Mouse (Mus musculus) embryo, embryonic 11.5 days (tissue): ENCODE data around the gene Erich2.
"Not testable (repeated sequence)": the region's sequence is repeated elsewhere in the genome, so short reads cannot be mapped to it uniquely, and the experiment has no call there.

ENCODE experiments used
- DNase-seq: peaks from one replicate; pipeline ENCODE4 v3.0.0-alpha.2; 2012; ENCODE audit warnings: low read depth, low spot score

The Erich2 gene

DNA sequence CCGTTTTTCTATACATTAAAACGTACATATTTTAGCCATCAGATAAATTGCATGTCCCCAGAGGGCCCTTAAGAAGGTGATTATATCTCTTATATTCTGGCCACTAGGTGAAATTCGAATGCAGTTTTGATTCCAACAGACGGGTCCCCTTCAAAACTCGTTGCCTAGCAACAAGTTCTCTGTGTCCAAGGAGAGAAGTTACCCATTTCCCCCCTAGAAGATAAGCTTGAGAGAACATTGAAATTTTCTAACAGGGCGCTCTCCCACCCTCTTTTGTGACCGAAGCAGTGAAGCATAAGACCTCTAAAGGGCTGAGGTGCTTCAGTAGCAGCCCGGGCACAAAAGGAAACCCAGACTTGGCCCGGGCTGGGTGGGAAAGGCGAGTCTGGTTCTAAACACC, at the start of gene Erich2:
Gene Erich2, plus strand, starts transcription at position 324 of the 400 bp plus-strand sequence.
- DNase-seq = no peak

DNA sequence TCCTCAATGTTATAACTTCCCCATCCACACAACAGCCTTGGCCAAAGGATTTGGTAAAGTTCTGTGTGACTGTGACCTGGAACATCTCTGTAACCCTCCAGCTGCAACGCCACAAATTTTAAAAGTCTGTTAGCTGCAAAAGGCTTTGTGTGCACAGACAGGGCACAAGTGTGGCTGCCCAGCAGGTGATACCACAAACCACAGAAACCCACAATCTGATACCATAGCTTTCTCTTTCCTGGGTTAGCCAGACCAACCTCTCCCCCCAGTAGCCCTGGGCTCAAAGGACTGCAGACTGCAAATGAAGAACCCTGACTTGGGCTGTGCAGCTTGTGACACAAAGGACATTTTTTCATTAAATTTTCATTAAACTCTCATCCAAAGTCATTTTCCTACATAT, 45.0 kb upstream of the Erich2 start:
- DNase-seq = no peak

DNA sequence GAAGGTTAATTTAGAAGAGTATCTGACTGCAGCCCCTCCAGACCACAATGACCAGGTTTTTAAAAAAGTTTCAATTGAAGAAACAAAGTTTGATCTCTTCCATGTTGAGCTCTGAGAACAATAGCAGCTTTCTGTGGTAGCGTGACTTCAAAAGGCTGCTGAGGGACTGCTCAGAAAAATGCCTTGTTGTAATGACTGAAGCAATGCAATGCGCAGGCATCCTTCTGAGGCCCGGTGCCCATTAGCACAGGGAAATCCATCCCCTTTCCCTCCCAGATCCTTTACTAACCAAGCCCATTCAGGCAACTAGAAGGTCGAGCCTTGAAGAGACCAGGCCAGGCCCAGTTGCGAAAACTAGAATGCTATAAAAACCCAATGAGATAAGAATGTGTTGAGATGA, 37.5 kb upstream of the Erich2 start:
- no peak for DNase-seq

GRCm38 (mm10) chr2:70471861-70472620, 36.6 kb upstream of the Erich2 start:
- no peak for DNase-seq

DNA sequence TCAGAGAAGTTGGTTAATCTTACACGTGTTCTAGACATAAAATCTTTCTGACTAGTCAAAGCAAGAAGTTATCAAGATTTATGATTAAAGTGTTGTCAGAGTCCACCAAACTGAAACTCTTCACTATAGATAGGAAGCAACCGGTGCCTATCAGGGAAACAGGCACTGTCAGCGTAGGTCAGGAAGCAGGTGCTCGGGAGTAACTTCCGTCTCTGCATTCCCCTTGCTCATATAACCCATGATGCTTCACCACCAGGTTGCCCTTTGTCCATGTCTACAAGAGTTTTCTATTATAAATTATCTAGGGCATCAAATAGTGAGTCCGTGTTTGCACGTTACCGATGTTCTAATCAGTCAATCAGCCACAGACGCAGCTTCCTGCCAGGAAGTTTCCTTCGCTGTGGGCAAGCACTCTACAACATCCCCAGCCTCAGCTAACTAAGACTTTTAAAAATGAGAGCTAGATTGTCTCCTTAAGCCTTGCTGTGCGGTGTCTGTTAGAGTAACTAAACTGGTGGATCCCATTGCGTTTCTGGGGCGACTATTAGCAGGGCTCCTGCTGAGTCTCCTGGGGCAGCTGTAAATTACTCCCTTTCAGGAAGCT, 10.8 kb upstream of the Erich2 start:
- no peak for DNase-seq

- DNase-seq = no peak
Measured at GRCm38 (mm10) chr2:70503436-70503835, 5.2 kb upstream of the Erich2 start.

- no peak for DNase-seq
Measured at GRCm38 (mm10) chr2:70505229-70505628, 3.4 kb upstream of the Erich2 start.

DNA sequence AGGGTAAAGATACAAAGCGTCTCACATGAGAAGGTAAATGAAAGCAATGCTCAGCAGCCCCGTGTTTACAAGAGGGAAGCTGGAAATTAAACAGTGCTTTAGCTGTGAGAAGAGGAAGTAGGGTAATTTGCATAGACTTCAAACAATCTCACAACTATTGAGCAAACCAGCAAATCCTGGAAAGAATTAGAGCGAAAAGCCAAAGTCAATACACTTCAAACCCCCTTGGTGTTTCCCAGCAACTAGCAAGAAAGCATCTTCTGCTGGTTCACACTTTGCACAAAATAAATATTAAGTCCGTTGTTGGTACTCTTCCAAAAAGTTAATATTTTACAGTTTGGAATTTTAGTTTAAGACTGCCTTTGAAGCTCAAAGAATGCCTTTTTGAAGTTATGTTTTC, 2.7 kb upstream of the Erich2 start:
- DNase-seq = no peak

DNA sequence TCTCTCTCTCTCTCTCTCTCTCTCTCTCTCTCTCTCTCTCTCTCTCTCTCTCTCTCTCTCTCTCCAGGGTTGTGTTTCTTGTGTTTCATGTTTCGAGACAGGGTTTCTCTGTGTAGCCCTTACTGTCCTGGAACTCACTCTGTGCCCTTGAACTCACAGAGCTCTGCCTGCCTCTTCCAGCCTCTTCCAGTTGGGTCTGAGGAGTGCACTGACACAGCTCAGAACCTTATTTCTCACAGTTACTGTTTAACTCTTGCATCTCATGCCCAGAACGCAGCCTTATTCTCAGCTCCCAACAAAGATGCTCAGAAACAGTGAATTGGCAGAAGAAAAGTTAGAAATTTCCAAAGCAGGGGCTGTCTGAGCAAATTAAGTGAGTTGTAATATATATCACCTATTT, 2.2 kb upstream of the Erich2 start:
- DNase-seq = no peak

DNA sequence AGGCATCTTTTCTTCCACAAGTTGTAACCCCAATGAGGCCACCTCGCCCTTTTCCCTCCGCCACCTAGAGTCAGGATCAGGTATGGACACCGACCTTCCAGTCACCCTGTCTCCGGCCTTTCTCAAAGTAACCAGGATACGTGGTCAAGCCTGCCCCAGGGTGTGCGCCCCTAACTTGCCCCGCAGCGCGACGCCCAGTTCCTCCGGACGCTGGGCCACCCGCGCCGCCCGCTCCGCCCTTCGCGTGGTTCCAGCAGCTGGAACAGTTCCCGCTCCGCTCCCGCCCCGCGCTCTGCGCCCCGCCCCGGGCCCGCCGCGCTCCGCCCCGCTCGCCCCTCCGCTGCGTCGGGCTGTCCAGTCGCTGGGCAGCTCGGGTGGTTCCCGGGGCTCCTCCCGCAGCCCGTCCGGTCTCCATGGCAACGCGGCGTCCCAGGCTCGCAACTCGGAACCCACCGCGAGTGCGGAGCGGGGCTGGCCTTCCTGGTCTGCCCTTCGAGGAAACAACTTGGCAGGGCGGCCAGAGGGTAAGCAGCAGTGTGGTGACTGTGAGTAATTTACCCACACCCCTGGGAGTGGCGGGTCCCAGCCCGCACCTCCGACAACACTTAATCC, 508 bp downstream of the Erich2 start:
- DNase-seq = peak; percentile 57

GRCm38 (mm10) chr2:70538283-70538682, 29.7 kb downstream of the Erich2 start:
- not testable (repeated sequence) for DNase-seq

GRCm38 (mm10) chr2:70550671-70551070, 42.1 kb downstream of the Erich2 start:
- no peak for DNase-seq

- no peak for DNase-seq
Measured at GRCm38 (mm10) chr2:70551446-70551845, 42.8 kb downstream of the Erich2 start.

GRCm38 (mm10) chr2:70552067-70552598, 43.5 kb downstream of the Erich2 start:
- no peak for DNase-seq

DNA sequence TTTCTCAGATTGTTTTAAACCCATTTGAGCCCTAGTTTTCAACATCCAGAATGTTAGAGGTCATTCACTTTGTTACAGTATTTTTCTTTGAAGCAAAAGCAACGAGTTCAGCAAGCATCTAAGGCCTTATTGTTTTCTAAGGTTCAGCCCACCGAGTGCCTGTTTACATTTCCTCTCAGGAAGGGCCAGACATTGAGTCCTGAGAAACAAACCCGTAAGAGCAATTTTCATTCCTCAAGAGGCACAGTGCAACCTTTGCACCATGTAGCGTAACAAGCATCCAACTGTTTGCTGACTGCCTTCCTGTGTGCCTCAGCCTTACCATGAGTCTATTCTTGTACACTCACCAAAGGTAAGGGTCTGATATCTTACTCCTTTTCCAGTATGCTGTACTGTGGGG, 44.2 kb downstream of the Erich2 start, which contains the start of gene Gad1:
Gene Gad1, plus strand, starts transcription at position 301 of the 400 bp plus-strand sequence.
- no peak for DNase-seq

DNA sequence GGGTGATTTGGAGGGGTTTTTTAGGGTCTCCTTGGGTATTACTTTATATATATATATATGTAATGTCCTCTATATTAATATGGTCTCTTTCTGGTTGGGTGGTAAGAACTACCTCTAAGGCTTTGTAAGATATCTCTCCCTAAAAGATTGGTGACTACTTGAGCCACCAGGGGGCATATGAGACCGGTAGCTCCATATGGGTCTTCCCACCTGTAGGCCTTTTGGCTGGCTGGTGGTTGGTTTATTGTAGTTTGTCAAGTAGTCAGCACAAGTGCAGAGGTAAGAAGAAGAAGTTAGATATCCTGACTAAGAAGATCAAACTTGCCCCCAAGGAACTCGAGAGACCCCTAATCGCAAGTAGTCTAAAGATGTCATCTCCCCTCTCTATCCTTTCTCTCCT, 45.2 kb downstream of the Erich2 start:
- DNase-seq = no peak

DNA sequence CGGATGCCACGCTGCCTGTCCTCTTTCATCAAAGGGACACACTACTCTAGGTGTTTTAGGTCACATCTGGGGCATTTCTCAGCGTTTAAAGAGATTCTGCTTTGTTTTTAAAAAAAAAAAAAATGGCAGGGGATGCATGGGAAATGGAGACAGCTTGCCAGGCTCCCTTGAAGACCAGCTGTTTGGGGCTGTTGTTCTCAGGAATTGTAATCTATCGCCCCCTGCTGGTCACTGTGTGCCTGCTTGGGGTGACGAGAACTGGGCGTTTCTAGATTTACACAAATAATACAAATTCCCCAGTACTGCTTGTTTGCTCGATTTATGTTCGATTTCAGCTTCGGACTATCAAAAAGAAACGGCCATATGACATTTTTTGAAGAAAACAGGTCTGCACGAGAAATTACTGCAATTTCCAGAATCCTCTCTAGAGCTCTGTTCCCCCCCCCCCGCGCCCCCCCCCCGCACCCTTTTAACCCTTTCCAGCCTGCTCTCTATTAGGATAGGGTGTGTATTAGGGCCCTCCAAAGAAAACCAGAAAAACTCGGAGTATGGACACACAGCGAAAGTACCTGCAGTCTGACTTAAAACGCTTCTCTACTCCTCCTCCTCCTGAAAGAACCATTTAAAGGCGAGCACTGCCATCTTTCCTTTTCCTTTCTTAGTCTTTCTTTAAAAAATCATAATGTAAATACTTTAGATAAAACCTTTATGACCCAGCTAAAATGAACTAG, 49.7 kb downstream of the Erich2 start:
- DNase-seq = peak; percentile 87

DNA sequence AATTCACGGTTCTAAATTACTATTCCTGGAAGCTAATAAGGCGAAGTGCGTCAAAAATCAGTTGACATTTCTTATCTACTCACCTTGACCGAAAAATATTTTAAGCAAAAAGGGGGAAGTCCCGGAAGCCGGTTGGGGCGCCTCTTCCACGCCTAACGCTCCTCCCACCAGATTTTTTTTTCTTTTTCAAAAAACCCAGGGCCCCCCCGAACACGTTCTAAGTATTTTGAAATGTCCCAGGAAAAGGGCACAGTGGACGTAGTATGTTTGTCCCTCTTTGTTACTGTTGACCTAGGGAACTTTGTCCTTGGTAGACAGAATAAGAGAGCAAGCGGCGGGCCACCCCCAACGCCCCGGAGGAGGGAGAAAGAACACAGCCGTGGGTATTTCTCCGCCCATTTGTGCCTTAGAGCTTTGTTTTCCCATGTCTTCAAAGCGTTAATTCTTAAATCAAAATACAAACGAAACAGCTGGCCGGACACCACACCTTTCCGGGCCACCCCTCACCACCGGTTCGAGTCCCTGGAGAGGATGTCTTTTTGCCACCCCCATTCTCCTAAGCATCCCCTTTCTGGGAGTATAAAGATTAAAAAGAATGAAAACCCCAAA, 50.3 kb downstream of the Erich2 start:
- no peak for DNase-seq

- peak; percentile 72 for DNase-seq
Measured at GRCm38 (mm10) chr2:70559520-70559919, 50.9 kb downstream of the Erich2 start.

- no peak for DNase-seq
Measured at GRCm38 (mm10) chr2:70561077-70561795, 52.6 kb downstream of the Erich2 start.

GRCm38 (mm10) chr2:70562011-70562491, 53.4 kb downstream of the Erich2 start:
- DNase-seq = no peak
